Mouse (Mus musculus): ENCODE measurements at regions not wholly inside any gene's neighbourhood (a gene's known extent, or its start where the extent isn't known, plus 50 kb on each side); places are given as distances from the start of the nearest gene placed in this dataset.

DNA sequence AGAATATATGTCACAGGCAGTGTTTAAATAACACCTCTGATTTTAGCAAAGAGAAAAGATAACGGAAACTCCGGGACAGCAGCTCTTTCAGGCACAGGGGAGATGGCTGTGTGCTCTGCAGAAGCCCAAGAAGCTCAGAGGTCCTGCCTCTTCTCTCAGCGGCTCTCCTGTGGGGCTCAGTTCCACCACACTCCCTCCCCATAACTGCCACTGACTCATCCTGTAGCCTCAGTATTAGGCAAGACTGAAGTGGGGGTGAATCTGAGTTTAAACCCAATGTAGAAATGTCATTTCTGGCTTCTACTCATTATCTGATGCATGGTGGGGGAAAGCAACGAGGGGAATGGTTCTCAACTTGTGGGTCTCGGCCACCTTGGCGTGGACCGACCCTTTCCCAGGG is 114.3 kb downstream of the Spata18 start:
- H3K4me2 ChIP-seq (replicated peaks), result no peak overlapping the region
- no peak overlapping the region for H3K27ac ChIP-seq (replicated peaks)
- no peak overlapping the region for H3K4me3 ChIP-seq
- H3K9me3 ChIP-seq, result no peaks in the 10 kb centered on the region
- H3K9ac ChIP-seq (replicated peaks), result no peak overlapping the region
- H3K27me3 ChIP-seq, result no peaks in the 10 kb centered on the region
- no peak for ATAC-seq (replicated peaks)
- H3K4me1 ChIP-seq, result no peaks in the 10 kb centered on the region; the same call in 1 of the 2 replicates
- 89% methylated on average over 7 of the region's 7 CpGs for WGBS
- no peaks in the 10 kb centered on the region for H3K36me3 ChIP-seq

DNA sequence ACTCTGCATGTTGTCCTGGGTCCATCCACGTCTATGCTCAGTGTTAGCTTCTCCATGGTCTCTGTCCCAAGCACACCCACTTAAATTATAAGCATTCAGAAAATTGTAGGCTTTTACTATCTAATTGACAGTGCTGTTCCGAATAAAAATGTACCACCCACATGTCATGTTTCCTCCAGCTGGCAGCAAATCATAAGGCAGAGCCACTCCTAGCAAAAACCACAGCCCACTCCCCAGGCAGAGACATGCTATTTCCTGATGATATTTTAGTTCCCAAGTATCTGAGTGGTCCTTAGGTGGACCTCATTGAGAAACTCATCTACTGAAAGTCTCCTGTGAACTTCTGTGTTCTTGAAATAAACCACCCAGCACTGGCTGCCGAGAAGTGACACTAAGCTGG is 117.1 kb downstream of the Spata18 start:
- Histone ChIP-seq H3K9ac (replicated peaks) (no peak overlapping the region), H3K27ac (replicated peaks) (no peak overlapping the region), H3K4me2 (replicated peaks) (no peak overlapping the region), H3K36me3 (no peaks in the 10 kb centered on the region), H3K4me1 (no peaks in the 10 kb centered on the region), H3K9me3 (peaks cover 6% of the 10 kb centered on the region; the same call in 1 of the 2 replicates), H3K27me3 (no peaks in the 10 kb centered on the region), H3K4me3 (no peak overlapping the region)
- no peak for ATAC-seq (replicated peaks)
- 66% methylated on average over 3 of the region's 3 CpGs for WGBS

DNA sequence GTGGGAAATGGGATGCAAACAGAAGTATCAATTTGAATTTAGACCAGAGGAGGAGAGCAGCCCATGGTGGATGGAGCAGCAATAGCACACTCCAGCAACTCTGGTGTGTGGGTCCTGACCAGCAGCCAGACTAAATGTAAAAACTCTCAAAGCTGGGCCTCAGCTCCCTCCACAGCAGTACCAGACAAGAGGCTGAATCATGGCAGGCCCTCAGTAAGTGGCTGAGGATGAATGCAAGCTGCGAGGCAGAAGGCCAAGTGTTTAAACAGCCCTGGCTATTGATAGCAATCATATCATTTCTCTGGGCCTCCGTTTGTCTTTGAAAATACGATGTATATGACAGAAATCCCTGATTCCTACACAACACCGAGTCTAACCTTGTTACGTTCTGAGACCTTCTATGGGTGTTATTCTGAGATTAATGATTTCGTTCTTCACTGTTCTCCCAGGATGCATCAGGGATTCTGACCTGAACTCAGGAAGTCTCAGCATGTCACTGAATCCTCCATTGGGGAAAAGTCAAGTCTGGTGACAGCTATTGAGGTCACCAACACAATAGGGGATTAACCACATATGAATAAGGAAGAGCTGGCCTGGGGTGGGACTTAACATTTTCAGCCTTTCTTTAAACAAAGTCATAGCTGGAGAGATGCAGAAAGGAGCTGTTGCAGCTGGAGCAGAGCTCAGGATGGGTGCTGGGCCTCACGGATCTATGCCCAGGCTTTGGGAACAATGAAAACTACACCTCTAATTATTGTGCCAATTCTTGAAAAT is 124.8 kb downstream of the Spata18 start:
- ATAC-seq (replicated peaks), result no peak
- no peaks in the 10 kb centered on the region for H3K27me3 ChIP-seq
- H3K4me3 ChIP-seq, result no peak overlapping the region
- H3K36me3 ChIP-seq, result no peaks in the 10 kb centered on the region
- peaks cover 6% of the 10 kb centered on the region; the same call in 1 of the 2 replicates for H3K9me3 ChIP-seq
- 59% methylated on average over 7 of the region's 7 CpGs for WGBS
- H3K4me1 ChIP-seq, result no peaks in the 10 kb centered on the region
- no peak overlapping the region for H3K4me2 ChIP-seq (replicated peaks)
- H3K9ac ChIP-seq (replicated peaks), result no peak overlapping the region
- H3K27ac ChIP-seq (replicated peaks), result no peak overlapping the region

DNA sequence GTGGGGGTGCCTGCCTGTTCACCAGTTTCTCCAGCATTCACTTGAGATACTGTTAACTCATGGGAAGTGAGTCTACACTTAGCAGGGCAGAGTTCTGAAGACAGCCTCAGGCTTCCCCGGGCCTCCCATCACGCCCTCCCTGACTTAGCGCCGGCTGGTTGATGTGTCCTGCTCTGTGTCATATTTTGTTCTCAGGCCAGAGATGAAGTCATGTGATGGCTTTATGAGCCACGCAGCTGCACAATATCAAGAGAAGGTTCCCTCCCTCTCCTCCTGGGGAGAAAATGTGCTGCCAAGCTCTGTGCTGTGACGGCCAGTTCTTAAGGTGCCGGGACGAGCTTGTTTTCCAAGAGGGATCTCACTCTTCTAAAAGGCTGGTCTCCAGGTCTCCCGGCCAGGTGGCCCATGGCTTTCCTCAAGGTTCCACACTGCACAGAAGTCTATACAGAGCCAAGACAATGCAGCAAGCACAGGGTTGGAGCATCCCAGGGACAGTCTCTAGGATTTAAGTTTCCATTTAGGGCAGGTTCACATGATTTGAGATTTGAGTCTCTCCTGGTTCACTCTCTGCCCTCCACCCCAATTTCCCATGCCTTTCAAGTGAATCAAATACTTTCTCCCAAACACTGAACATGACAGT is 126.2 kb downstream of the Spata18 start:
- 89% methylated on average over 9 of the region's 9 CpGs for WGBS
- peaks cover 6% of the 10 kb centered on the region; the same call in 1 of the 2 replicates for H3K9me3 ChIP-seq
- no peak overlapping the region for H3K4me2 ChIP-seq (replicated peaks)
- ATAC-seq (replicated peaks), result no peak
- H3K9ac ChIP-seq (replicated peaks), result no peak overlapping the region
- no peak overlapping the region for H3K4me3 ChIP-seq
- no peaks in the 10 kb centered on the region for H3K27me3 ChIP-seq
- no peaks in the 10 kb centered on the region for H3K36me3 ChIP-seq
- no peak overlapping the region for H3K27ac ChIP-seq (replicated peaks)
- no peaks in the 10 kb centered on the region for H3K4me1 ChIP-seq

DNA sequence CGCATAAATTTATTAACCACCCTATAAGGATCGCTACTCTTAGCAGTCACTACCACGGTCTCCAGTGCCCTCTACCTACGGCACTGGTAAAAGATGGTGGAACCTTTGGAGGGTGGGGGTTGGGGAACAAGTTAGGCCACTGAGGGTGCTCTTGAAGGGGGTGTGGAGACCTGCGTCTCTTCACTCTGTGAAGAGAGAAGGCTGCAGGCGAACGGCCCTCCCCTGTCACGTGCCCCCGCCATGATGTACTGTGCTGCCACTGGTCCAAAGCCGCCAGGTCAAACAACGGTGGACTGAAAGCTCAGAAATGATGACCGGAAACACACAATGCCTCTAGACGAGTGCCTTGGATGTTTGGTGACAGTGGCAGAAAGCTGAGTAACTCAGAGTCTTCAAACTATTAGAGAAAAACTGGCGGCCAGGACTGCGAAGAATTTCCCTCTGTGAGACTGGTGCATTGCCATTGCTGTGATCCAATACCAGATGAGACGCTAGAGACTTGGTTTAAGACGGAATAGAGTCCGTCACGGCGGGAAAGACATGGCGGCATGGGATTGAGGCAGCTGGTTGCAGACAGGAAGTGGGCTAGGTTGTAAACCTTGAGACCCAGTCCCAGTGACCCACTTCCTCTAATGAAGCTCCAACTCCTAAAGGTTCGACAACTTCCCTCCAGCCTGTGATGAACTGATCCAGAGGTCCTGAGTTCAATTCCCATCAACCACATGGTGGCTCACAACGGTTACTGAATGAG is 130.2 kb downstream of the Spata18 start:
- ATAC-seq (replicated peaks), result no peak
- WGBS, result 95% methylated on average over 23 of the region's 23 CpGs

DNA sequence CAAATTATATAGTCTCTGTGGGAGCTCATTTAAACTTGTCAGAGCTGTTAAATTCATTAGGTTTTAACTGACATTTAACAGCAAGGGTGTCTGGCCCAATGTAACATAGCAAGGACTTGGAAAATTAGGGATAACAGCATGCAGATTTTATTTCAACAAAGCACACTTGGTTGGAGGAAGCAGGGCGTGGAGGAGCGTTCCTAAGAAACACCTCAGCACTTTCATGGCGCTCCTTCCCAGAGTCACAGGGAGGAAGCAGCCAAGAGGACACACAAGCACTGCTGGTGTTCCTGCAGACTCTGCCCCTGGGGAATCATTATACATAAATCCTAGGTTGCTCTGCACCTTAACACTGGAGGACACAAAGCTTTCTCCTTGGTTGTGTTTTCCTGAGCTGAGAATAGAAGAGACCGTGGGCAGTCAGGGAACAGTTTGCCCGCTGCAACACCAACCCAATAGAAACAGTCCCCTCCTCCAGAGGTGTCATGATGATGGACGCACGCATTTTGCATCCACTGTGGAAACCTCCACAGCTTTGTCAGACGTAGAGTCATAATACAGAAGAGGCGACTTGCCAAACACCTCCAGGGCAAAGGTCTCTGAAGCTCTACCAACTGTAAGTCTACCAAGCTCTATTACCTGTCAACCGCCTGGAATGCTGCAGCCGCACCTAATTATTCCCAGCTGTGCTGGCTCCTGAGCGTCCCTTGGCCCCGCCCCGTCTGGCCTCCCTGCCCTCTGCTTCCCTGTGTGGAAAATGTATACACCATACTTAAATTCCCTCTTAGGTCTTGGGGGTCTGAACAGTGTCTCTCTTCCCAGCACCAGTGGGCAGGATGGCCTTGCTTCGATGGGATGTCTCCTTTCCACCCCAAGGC is 131.3 kb downstream of the Spata18 start:
- H3K4me3 ChIP-seq, result no peak overlapping the region
- no peaks in the 10 kb centered on the region for H3K9me3 ChIP-seq
- no peaks in the 10 kb centered on the region for H3K36me3 ChIP-seq
- H3K27me3 ChIP-seq, result no peaks in the 10 kb centered on the region
- H3K4me2 ChIP-seq (replicated peaks), result no peak overlapping the region
- 75% methylated on average over 15 of the region's 15 CpGs for WGBS
- no peak overlapping the region for H3K27ac ChIP-seq (replicated peaks)
- H3K9ac ChIP-seq (replicated peaks), result no peak overlapping the region
- no peak for ATAC-seq (replicated peaks)
- H3K4me1 ChIP-seq, result no peaks in the 10 kb centered on the region

More for the DNA sequence above, 130.2 kb downstream of the Spata18 start:
- Histone ChIP-seq H3K27me3 (no peaks in the 10 kb centered on the region), H3K4me2 (replicated peaks) (no peak overlapping the region), H3K9me3 (no peaks in the 10 kb centered on the region), H3K4me1 (no peaks in the 10 kb centered on the region), H3K36me3 (no peaks in the 10 kb centered on the region), H3K9ac (replicated peaks) (no peak overlapping the region), H3K4me3 (no peak overlapping the region), H3K27ac (replicated peaks) (no peak overlapping the region)

DNA sequence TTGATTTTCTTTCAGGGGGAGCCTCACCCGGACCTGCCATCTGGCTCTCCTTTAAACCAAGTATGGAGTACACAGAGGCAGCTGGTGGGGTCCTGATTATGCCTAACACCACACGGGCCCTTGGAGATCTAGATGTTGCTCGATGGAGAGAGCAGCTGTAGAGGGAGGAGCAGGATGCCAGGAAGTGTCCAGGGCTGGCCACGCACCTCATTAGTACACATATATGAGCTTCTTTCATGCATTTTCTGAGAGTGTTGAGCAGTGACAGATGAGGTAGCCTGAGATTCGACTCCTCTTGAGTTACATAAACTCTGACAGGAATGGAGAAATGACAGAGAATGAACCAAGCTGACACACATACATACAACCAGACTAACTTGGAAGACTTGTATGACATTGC is 136.1 kb downstream of the Spata18 start:
- Histone ChIP-seq H3K4me2 (replicated peaks) (no peak overlapping the region), H3K27ac (replicated peaks) (no peak overlapping the region), H3K4me3 (no peak overlapping the region), H3K36me3 (no peaks in the 10 kb centered on the region), H3K9ac (replicated peaks) (no peak overlapping the region), H3K9me3 (no peaks in the 10 kb centered on the region), H3K27me3 (no peaks in the 10 kb centered on the region), H3K4me1 (no peaks in the 10 kb centered on the region)
- ATAC-seq (replicated peaks), result no peak
- WGBS, result 65% methylated on average over 5 of the region's 5 CpGs

DNA sequence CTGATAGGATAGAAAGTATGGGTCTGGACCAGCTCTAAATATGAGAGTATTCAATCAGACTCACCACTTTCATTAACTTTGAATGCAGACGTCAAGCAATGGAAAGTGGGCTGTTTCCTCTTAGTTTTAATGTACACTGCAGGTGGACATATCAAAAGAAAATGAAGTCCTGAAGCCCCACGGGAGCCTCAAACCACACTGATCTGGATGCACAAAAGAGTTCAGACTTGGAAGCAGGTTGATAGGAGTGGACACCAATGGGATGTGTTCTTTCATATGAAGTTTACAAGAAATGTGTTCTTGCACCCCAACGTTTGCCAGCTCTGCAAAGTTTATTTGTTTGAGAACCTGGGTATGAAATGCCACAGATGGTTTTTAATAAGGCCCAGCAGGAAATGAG is 141.0 kb downstream of the Spata18 start:
- no peak overlapping the region for H3K4me2 ChIP-seq (replicated peaks)
- no peaks in the 10 kb centered on the region for H3K36me3 ChIP-seq
- no peaks in the 10 kb centered on the region for H3K9me3 ChIP-seq
- no peak for ATAC-seq (replicated peaks)
- no peak overlapping the region for H3K9ac ChIP-seq (replicated peaks)
- H3K4me1 ChIP-seq, result no peaks in the 10 kb centered on the region
- H3K27ac ChIP-seq (replicated peaks), result no peak overlapping the region
- WGBS, result 77% methylated on average over 3 of the region's 3 CpGs
- no peak overlapping the region for H3K4me3 ChIP-seq
- H3K27me3 ChIP-seq, result no peaks in the 10 kb centered on the region

DNA sequence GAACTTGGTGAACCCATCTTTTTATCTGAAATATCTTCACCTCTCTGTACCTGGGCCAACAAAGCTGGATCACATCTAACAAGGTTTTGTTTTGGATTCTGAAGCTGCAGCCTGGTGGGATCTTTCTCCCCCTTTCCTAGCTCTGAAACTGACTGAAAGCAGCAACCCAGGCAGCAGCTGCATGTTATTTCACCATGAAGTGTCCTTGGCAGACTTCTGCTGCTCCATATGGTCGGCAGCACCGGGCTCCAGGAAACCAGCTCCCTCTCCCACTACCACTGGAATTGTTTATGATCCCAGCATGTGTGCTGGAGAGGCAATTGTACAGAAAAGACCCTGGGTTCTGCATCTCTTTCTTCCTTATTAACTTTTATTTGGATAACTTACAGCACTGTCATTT is 145.0 kb downstream of the Spata18 start:
- no peak overlapping the region for H3K4me2 ChIP-seq (replicated peaks)
- H3K4me3 ChIP-seq, result no peak overlapping the region
- 52% methylated on average over 2 of the region's 2 CpGs for WGBS
- H3K27ac ChIP-seq (replicated peaks), result 0 out of 2 replicates have a peak overlapping the region, but pooled peaks have one; percentile 39
- no peak overlapping the region for H3K9ac ChIP-seq (replicated peaks)
- no peaks in the 10 kb centered on the region for H3K36me3 ChIP-seq
- no peaks in the 10 kb centered on the region for H3K4me1 ChIP-seq
- no peaks in the 10 kb centered on the region for H3K9me3 ChIP-seq
- no peaks in the 10 kb centered on the region for H3K27me3 ChIP-seq
- ATAC-seq (replicated peaks), result peak; percentile 46; the same call in 1 of the 2 replicates

DNA sequence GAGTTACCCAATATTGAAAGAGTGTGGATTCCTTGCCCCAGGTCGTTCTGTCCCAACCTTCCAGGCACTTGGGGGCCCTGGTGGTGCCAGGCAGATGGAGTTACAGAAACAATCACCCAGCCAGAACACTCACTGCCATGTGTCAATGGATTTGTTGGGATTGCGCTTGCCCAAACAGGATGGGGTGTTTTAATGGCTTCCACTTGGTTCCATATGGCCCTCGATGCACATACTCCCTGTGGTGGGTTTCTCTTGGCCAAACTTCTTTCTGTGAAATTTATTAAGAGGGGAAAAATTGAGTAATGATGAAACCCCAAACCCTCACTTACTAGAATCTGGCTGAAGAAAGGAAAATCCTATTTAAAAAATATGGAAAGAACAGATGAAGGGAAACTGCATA is 146.8 kb downstream of the Spata18 start:
- Histone ChIP-seq H3K9ac (replicated peaks) (no peak overlapping the region), H3K36me3 (no peaks in the 10 kb centered on the region), H3K27ac (replicated peaks) (no peak overlapping the region), H3K9me3 (no peaks in the 10 kb centered on the region), H3K4me3 (no peak overlapping the region), H3K4me1 (no peaks in the 10 kb centered on the region), H3K27me3 (no peaks in the 10 kb centered on the region), H3K4me2 (replicated peaks) (no peak overlapping the region)
- WGBS, result 60% methylated on average over 3 of the region's 3 CpGs
- no peak for ATAC-seq (replicated peaks)

DNA sequence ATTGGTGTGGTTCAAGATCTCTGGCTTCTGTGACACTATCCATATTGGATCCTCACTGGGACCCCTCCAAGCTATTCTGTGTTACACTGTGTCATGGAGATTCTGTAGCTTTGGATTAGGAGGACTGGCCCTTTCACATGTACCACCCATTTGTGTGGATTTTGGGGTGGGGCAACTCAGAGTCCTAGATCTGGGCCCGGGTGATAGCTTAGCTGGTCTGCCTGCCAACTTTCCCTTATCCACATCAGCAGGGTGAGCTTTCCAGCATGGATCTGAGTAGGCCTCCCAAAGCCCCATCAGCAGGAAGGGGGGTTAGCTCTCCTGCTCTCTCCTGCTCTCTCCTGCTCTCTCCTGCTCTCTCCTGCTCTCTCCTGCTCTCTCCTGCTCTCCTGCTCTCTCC is 152.3 kb downstream of the Spata18 start:
- Histone ChIP-seq H3K36me3 (no peaks in the 10 kb centered on the region), H3K4me3 (no peak overlapping the region), H3K9me3 (no peaks in the 10 kb centered on the region), H3K27me3 (no peaks in the 10 kb centered on the region), H3K27ac (replicated peaks) (no peak overlapping the region), H3K4me2 (replicated peaks) (no peak overlapping the region), H3K4me1 (no peaks in the 10 kb centered on the region), H3K9ac (replicated peaks) (no peak overlapping the region)
- ATAC-seq (replicated peaks), result no peak
- WGBS, result 84% methylated on average over 1 of the region's 1 CpGs

Measured in forebrain, embryonic 15.5 days (tissue).